Mouse (Mus musculus): Measurements from ENCODE around the gene Fbxo42.

Fbxo42 gene

GRCm38 (mm10) chr4:141219583-141220213, 72.0 kb downstream of the Fbxo42 start:
- DNase-seq (ENCODE audit: low read depth), result no peak

- peak; percentile 48 for DNase-seq (ENCODE audit: low read depth)
Observed at GRCm38 (mm10) chr4:141221848-141222247, 74.1 kb downstream of the Fbxo42 start.

- peak; percentile 29 for DNase-seq (ENCODE audit: low read depth)
Observed at GRCm38 (mm10) chr4:141222752-141223151, 75.0 kb downstream of the Fbxo42 start.

GRCm38 (mm10) chr4:141228687-141229086, 81.0 kb downstream of the Fbxo42 start:
- no peak for DNase-seq (ENCODE audit: low read depth)

GRCm38 (mm10) chr4:141233196-141233595, 85.5 kb downstream of the Fbxo42 start:
- no peak for DNase-seq (ENCODE audit: low read depth)

- DNase-seq (ENCODE audit: low read depth), result no peak
Observed at GRCm38 (mm10) chr4:141235537-141236111, 87.9 kb downstream of the Fbxo42 start.

- no peak for DNase-seq (ENCODE audit: low read depth)
Observed at GRCm38 (mm10) chr4:141236856-141237255, 89.1 kb downstream of the Fbxo42 start.

GRCm38 (mm10) chr4:141238492-141239387, 91.0 kb downstream of the Fbxo42 start:
- no peak for DNase-seq (ENCODE audit: low read depth)

GRCm38 (mm10) chr4:141239388-141240125, 91.8 kb downstream of the Fbxo42 start, which contains the start of gene Arhgef19:
Gene Arhgef19 (plus strand): TSS chr4:141239499.
- peak; percentile 93 for DNase-seq (ENCODE audit: low read depth)

- no peak for DNase-seq (ENCODE audit: low read depth)
Observed at GRCm38 (mm10) chr4:141240617-141241016, 92.9 kb downstream of the Fbxo42 start.

- DNase-seq (ENCODE audit: low read depth), result no peak
Observed at GRCm38 (mm10) chr4:141241861-141242260, 94.1 kb downstream of the Fbxo42 start.

GRCm38 (mm10) chr4:141242651-141243241, 95.0 kb downstream of the Fbxo42 start:
- no peak for DNase-seq (ENCODE audit: low read depth)

- DNase-seq (ENCODE audit: low read depth), result no peak
Observed at GRCm38 (mm10) chr4:141243636-141244035, 95.9 kb downstream of the Fbxo42 start.

- DNase-seq (ENCODE audit: low read depth), result no peak
Observed at GRCm38 (mm10) chr4:141244401-141244800, 96.7 kb downstream of the Fbxo42 start.

GRCm38 (mm10) chr4:141244931-141245425, 97.3 kb downstream of the Fbxo42 start:
- no peak for DNase-seq (ENCODE audit: low read depth)

GRCm38 (mm10) chr4:141246089-141246997, 98.6 kb downstream of the Fbxo42 start:
- no peak for DNase-seq (ENCODE audit: low read depth)

- DNase-seq (ENCODE audit: low read depth), result no peak
Observed at GRCm38 (mm10) chr4:141246998-141247350, 99.3 kb downstream of the Fbxo42 start.

- no peak for DNase-seq (ENCODE audit: low read depth)
Observed at GRCm38 (mm10) chr4:141247776-141248613, 100.3 kb downstream of the Fbxo42 start.

GRCm38 (mm10) chr4:141248614-141248978, 100.9 kb downstream of the Fbxo42 start:
- no peak for DNase-seq (ENCODE audit: low read depth)

GRCm38 (mm10) chr4:141249383-141249782, 101.7 kb downstream of the Fbxo42 start:
- no peak for DNase-seq (ENCODE audit: low read depth)
